Mouse (Mus musculus) liver, adult (tissue): ENCODE results near the gene Arhgef3.

Source experiments
- GATA4 ChIP-seq: IDR thresholded peaks from 2 replicates; pipeline ENCODE4 v1.6.1; 2014; ENCODE audit warnings: mild to moderate bottlenecking, low read length; ENCODE audit not compliant: insufficient replicate concordance

Gene Arhgef3

GRCm38 (mm10) chr14:27344250-27344990 lies 229.7 kb downstream of the Arhgef3 start:
- TF ChIP-seq GATA4 = no peak

- no peak for TF ChIP-seq GATA4
Observed at GRCm38 (mm10) chr14:27345051-27345885, 230.6 kb downstream of the Arhgef3 start.

- TF ChIP-seq GATA4 = no peak
Observed at GRCm38 (mm10) chr14:27347224-27347623, 232.5 kb downstream of the Arhgef3 start.

- TF ChIP-seq GATA4 = no peak
Observed at GRCm38 (mm10) chr14:27347666-27348065, 233.0 kb downstream of the Arhgef3 start.

- TF ChIP-seq GATA4 = no peak
Observed at GRCm38 (mm10) chr14:27348088-27348487, 233.4 kb downstream of the Arhgef3 start.

- no peak for TF ChIP-seq GATA4
Observed at GRCm38 (mm10) chr14:27348656-27349055, 234.0 kb downstream of the Arhgef3 start.

- no peak for TF ChIP-seq GATA4
Observed at GRCm38 (mm10) chr14:27349120-27349519, 234.4 kb downstream of the Arhgef3 start.

- TF ChIP-seq GATA4 = 0 out of 2 replicates have a peak, but pooled peaks have one; percentile 39
Observed at GRCm38 (mm10) chr14:27349828-27350729, 235.4 kb downstream of the Arhgef3 start.

- peak; percentile 24; the same call in 1 of the 2 replicates for TF ChIP-seq GATA4
Observed at GRCm38 (mm10) chr14:27351051-27351475, 236.4 kb downstream of the Arhgef3 start.

GRCm38 (mm10) chr14:27351476-27352079 lies 236.9 kb downstream of the Arhgef3 start:
- TF ChIP-seq GATA4 = no peak

- TF ChIP-seq GATA4 = no peak
Observed at GRCm38 (mm10) chr14:27352470-27352869, 237.8 kb downstream of the Arhgef3 start.

- no peak for TF ChIP-seq GATA4
Observed at GRCm38 (mm10) chr14:27355151-27355550, 240.5 kb downstream of the Arhgef3 start.

- TF ChIP-seq GATA4 = no peak
Observed at GRCm38 (mm10) chr14:27355937-27356336, 241.2 kb downstream of the Arhgef3 start.

- no peak for TF ChIP-seq GATA4
Observed at GRCm38 (mm10) chr14:27357139-27357538, 242.4 kb downstream of the Arhgef3 start.

GRCm38 (mm10) chr14:27358202-27358601 lies 243.5 kb downstream of the Arhgef3 start:
- no peak for TF ChIP-seq GATA4

GRCm38 (mm10) chr14:27360849-27361248 lies 246.2 kb downstream of the Arhgef3 start:
- no peak for TF ChIP-seq GATA4
